Mouse (Mus musculus): ENCODE data around the gene Cfap221. TPM values are rescaled to one million over a fixed set of nuclear protein-coding genes. Genes with fewer than 3 reads are reported as not detected.

Gene Cfap221
- 0.22 and 0.26 TPM in 2 replicates for polyA plus RNA-seq (2015; fragmentation: Nextera tagmentation; extraction: Ambion mirVana)

GRCm38 (mm10) chr1:119996798-119997581 is at the start of gene Cfap221:
Gene Cfap221 (minus strand): TSS chr1:119997234.
- H3K36me3 ChIP-seq = no peaks in the 10 kb centered on the region
- H3K4me3 ChIP-seq (replicated peaks) = peak within 1 kb of the TSS; percentile 44
- H3K9me3 ChIP-seq (replicated peaks) = no peaks in the 10 kb centered on the region
- peak; percentile 83 for ATAC-seq (ENCODE audit: low FRiP score)
- H3K9ac ChIP-seq (replicated peaks) = no peak within 1 kb of the TSS
- H3K4me1 ChIP-seq = peaks cover 8% of the 10 kb centered on the region
- WGBS = 6% methylated on average over 30 of the region's 30 CpGs
- no peaks in the 10 kb centered on the region for H3K27me3 ChIP-seq (replicated peaks)
- H3K27ac ChIP-seq (replicated peaks) = no peak within 1 kb of the TSS
- peak within 1 kb of the TSS; percentile 79 for H3K4me2 ChIP-seq

- H3K4me1 ChIP-seq = no peaks in the 10 kb centered on the region
- no peak overlapping the region for H3K4me2 ChIP-seq
- H3K9me3 ChIP-seq (replicated peaks) = no peaks in the 10 kb centered on the region
- no peak overlapping the region for H3K4me3 ChIP-seq (replicated peaks)
- no peaks in the 10 kb centered on the region for H3K36me3 ChIP-seq
- no peak overlapping the region for H3K9ac ChIP-seq (replicated peaks)
- WGBS = 88% methylated on average over 16 of the region's 16 CpGs
- ATAC-seq (ENCODE audit: low FRiP score) = no peak
- no peak overlapping the region for H3K27ac ChIP-seq (replicated peaks)
- H3K27me3 ChIP-seq (replicated peaks) = no peaks in the 10 kb centered on the region
Observed at GRCm38 (mm10) chr1:120044584-120044983, 47.5 kb upstream of the Cfap221 start.

DNA sequence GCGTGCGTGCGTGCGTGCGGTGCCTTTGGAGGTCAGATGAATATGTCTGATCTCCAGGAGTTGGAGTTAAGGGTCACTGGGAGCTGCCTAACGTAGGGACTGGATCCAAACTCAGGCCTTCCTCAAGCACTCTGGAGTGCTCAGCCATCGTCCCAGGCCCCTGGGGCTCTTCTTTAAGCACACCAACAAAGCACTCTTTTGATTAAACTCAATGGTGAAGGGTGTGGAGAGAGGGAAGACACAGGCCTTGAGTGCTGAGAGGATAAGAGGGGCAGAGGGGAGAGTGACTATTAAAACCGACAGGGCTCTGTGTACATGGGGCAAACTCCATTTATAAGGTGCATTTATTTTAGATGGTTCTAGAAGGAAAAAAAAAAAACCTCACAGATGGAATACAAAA is 45.4 kb upstream of the Cfap221 start:
- Histone ChIP-seq H3K27ac (replicated peaks) (no peak overlapping the region), H3K9ac (replicated peaks) (no peak overlapping the region), H3K36me3 (no peaks in the 10 kb centered on the region), H3K4me2 (no peak overlapping the region), H3K27me3 (replicated peaks) (no peaks in the 10 kb centered on the region), H3K9me3 (replicated peaks) (no peaks in the 10 kb centered on the region), H3K4me3 (replicated peaks) (no peak overlapping the region), H3K4me1 (no peaks in the 10 kb centered on the region)
- WGBS = 74% methylated on average over 8 of the region's 8 CpGs
- ATAC-seq (ENCODE audit: low FRiP score) = no peak

- no peak overlapping the region for H3K27ac ChIP-seq (replicated peaks)
- 86% methylated on average over 9 of the region's 9 CpGs for WGBS
- H3K36me3 ChIP-seq = no peaks in the 10 kb centered on the region
- ATAC-seq (ENCODE audit: low FRiP score) = no peak
- no peaks in the 10 kb centered on the region for H3K27me3 ChIP-seq (replicated peaks)
- H3K4me2 ChIP-seq = no peak overlapping the region
- H3K9me3 ChIP-seq (replicated peaks) = no peaks in the 10 kb centered on the region
- no peak overlapping the region for H3K4me3 ChIP-seq (replicated peaks)
- no peaks in the 10 kb centered on the region for H3K4me1 ChIP-seq
- H3K9ac ChIP-seq (replicated peaks) = no peak overlapping the region
Observed at GRCm38 (mm10) chr1:120038594-120038993, 41.6 kb upstream of the Cfap221 start.

DNA sequence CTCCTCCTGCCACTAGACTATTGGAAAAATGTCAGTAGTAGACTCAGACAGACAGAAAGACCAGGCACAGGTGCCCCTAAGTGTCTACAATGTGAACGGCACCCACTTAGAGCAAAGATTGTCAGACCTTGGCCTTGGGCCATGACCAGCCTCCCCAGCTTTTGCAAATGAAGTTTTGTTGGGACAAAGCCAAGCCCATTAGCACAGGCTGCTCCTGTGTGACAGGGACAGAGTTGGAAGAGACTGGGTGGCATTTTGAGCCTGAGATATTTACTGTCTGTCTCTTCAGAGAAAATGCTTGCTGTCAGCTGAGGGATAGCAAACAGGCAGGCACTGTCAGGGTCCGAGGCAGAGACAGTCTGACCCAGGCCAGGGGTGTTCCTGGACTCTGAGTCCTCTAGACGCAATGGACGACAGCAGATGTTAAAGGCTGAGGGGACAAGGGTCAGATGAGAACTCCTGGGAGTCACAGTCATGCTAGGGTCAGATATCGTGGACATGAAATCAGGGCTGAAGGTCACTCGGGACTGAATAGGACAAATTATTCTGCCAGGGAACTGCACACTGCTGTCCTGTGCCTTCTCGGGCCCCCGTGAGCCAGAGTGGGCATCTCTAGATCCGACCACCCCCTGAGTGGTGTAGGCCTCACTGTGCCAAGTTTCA is 40.1 kb upstream of the Cfap221 start:
- 67% methylated on average over 9 of the region's 9 CpGs for WGBS
- H3K4me3 ChIP-seq (replicated peaks) = no peak overlapping the region

DNA sequence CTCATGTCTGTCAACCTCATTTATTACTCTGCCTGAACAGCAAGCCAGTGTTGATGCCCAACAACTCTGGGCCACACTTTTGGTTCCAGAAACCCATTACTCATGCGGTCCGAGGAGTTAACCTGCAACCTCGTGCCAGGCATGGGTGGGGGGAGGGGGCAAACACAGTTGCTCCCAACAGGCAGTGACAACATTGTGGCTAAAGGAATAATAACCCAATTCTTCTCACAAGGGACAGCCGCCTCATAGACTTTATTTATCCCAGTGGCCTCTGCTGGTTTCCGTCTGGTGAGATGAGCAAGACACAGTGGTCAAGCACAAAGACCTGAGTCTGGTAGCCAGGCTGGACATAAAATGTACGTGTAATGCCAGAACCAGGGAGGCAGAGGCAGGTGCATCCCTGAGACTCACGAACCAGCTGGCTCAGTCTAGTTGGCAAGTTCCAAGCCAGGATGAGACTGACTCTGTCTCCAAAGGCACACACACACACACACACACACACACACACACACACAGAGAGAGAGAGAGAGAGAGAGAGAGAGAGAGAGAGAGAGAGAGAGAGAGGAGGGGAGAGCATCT is 38.5 kb upstream of the Cfap221 start:
- WGBS = 72% methylated on average over 7 of the region's 7 CpGs

More for the DNA sequence above, 40.1 kb upstream of the Cfap221 start:
- Histone ChIP-seq H3K27me3 (replicated peaks) (no peaks in the 10 kb centered on the region), H3K36me3 (no peaks in the 10 kb centered on the region), H3K9me3 (replicated peaks) (no peaks in the 10 kb centered on the region), H3K9ac (replicated peaks) (no peak overlapping the region), H3K27ac (replicated peaks) (no peak overlapping the region), H3K4me1 (no peaks in the 10 kb centered on the region), H3K4me2 (no peak overlapping the region)
- no peak for ATAC-seq (ENCODE audit: low FRiP score)

DNA sequence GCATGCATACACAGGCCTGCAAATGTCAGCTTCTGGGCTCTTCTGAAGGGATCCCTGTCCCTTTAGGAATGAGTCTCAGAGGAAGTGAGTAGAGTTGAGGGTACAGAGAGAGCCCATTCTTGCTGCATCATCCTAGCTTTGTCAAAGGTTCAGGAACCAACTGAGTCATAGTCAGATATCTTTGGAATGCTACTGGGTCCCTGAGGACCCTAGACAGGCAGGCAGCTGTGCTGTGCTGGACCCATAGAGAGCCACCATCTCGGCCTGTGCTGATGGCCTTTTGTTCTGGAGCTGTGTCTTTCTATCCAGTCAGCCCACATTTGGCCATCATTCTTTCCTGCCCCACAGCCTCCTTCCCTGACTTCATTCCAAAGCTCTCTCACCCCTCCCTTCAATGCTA is 37.8 kb upstream of the Cfap221 start:
- Histone ChIP-seq H3K36me3 (no peaks in the 10 kb centered on the region), H3K9ac (replicated peaks) (no peak overlapping the region), H3K27ac (replicated peaks) (no peak overlapping the region), H3K27me3 (replicated peaks) (no peaks in the 10 kb centered on the region), H3K4me3 (replicated peaks) (no peak overlapping the region), H3K4me1 (no peaks in the 10 kb centered on the region), H3K9me3 (replicated peaks) (no peaks in the 10 kb centered on the region), H3K4me2 (no peak overlapping the region)
- WGBS = 57% methylated on average over 1 of the region's 1 CpGs
- ATAC-seq (ENCODE audit: low FRiP score) = no peak

More for the DNA sequence above, 38.5 kb upstream of the Cfap221 start:
- Histone ChIP-seq H3K4me3 (replicated peaks) (no peak overlapping the region), H3K36me3 (no peaks in the 10 kb centered on the region), H3K9me3 (replicated peaks) (no peaks in the 10 kb centered on the region), H3K27me3 (replicated peaks) (no peaks in the 10 kb centered on the region), H3K4me1 (no peaks in the 10 kb centered on the region), H3K9ac (replicated peaks) (no peak overlapping the region), H3K27ac (replicated peaks) (no peak overlapping the region), H3K4me2 (no peak overlapping the region)
- ATAC-seq (ENCODE audit: low FRiP score) = no peak

GRCm38 (mm10) chr1:120033469-120033854 is 36.4 kb upstream of the Cfap221 start:
- H3K9me3 ChIP-seq (replicated peaks) = no peaks in the 10 kb centered on the region
- H3K4me1 ChIP-seq = no peaks in the 10 kb centered on the region
- no peak overlapping the region for H3K4me3 ChIP-seq (replicated peaks)
- WGBS = 88% methylated on average over 2 of the region's 2 CpGs
- H3K36me3 ChIP-seq = no peaks in the 10 kb centered on the region
- no peak overlapping the region for H3K27ac ChIP-seq (replicated peaks)
- no peaks in the 10 kb centered on the region for H3K27me3 ChIP-seq (replicated peaks)
- no peak overlapping the region for H3K9ac ChIP-seq (replicated peaks)
- ATAC-seq (ENCODE audit: low FRiP score) = no peak
- no peak overlapping the region for H3K4me2 ChIP-seq

DNA sequence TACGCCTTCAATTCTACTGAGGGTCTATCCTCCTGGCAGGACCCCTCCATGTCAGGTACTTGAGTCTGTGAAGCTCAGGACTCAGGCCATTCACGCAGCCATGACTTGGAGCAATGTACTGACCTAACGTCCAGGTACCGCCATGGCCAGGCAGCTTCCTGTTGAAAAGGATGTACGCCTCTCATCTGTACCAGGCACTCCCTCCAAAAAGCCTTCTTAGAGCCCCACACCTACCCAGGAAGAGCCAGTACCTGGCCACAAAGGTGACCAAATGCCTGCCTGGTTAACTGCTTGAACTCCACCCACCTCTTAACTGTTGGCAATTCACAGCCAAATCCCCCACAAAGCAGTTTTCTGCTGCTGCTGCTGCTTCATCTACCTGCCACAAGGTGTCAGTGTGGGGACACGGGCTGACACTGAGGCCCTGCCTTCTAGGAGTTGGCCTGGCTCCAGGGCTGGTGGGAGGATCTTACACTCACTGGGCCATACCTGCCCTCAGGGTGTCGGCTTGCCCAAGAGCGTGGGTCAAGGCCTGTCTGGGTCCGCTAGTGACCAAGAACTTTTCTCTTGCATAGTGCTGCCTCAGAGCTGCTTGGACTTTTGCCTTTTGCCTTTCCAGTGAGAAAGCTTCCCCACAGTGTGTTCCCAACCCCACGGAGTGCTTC is 35.9 kb upstream of the Cfap221 start:
- no peak overlapping the region for H3K4me3 ChIP-seq (replicated peaks)
- no peak overlapping the region for H3K4me2 ChIP-seq
- no peak overlapping the region for H3K9ac ChIP-seq (replicated peaks)
- no peaks in the 10 kb centered on the region for H3K27me3 ChIP-seq (replicated peaks)
- no peaks in the 10 kb centered on the region for H3K36me3 ChIP-seq
- no peaks in the 10 kb centered on the region for H3K4me1 ChIP-seq
- 44% methylated on average over 10 of the region's 10 CpGs for WGBS
- no peaks in the 10 kb centered on the region for H3K9me3 ChIP-seq (replicated peaks)
- peak; percentile 69 for ATAC-seq (ENCODE audit: low FRiP score)
- H3K27ac ChIP-seq (replicated peaks) = no peak overlapping the region

DNA sequence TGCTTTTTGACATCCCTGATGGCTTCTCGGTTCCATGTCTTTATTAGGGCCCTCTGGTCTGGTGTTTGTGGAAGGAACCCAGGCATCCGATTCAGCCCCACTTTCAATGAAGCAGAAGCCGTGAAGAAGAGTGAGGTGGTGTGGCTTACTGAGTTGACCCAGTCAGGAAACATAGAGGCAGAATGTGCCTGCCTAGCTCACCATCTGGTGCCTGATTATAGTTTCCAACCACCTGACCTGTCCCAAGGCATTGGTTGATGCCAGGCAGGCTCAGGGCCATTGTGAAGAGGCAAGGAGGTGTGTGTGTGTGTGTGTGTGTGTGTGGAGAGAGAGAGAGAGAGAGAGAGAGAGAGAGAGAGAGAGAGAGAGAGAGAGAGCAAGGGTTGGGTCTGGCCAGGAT is 33.4 kb upstream of the Cfap221 start:
- Histone ChIP-seq H3K4me1 (no peaks in the 10 kb centered on the region), H3K27me3 (replicated peaks) (no peaks in the 10 kb centered on the region), H3K4me2 (no peak overlapping the region), H3K9me3 (replicated peaks) (no peaks in the 10 kb centered on the region), H3K27ac (replicated peaks) (no peak overlapping the region), H3K36me3 (no peaks in the 10 kb centered on the region), H3K9ac (replicated peaks) (no peak overlapping the region), H3K4me3 (replicated peaks) (no peak overlapping the region)
- 92% methylated on average over 3 of the region's 3 CpGs for whole genome bisulfite sequencing
- no peak for ATAC-seq (ENCODE audit: low FRiP score)

DNA sequence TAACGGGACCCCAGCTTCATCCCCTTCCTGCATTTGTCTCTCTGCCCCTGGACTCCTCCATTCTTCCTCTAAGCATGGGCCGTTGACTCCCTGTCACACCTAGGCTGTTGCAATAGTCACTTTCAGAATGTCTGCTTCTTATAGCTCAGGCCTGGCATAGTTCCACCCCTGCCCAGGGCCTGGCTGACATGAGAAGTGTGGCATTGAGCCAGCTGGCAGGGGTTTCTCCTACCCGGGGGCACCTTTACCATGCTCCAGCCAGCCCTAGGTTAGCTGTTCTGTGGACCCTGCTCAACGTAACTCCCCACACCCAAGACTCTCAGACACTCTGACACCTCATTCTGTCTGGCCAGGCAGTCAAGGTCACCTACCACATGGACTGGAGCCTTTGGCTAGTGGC is 30.7 kb upstream of the Cfap221 start:
- Histone ChIP-seq H3K27ac (replicated peaks) (no peak overlapping the region), H3K36me3 (no peaks in the 10 kb centered on the region), H3K4me3 (replicated peaks) (no peak overlapping the region), H3K9ac (replicated peaks) (no peak overlapping the region), H3K27me3 (replicated peaks) (no peaks in the 10 kb centered on the region), H3K4me2 (no peak overlapping the region), H3K9me3 (replicated peaks) (no peaks in the 10 kb centered on the region), H3K4me1 (no peaks in the 10 kb centered on the region)
- 67% methylated on average over 4 of the region's 4 CpGs for WGBS
- ATAC-seq (ENCODE audit: low FRiP score) = no peak
